Mouse (Mus musculus): ENCODE data around the gene Efhd1. TPM values are rescaled to one million over a fixed set of nuclear protein-coding genes. Genes with fewer than 3 reads are reported as not detected.

Efhd1 gene
- total RNA-seq, 4 experiments from 2014 or later, result 293 to 561 (median 377) TPM

DNA sequence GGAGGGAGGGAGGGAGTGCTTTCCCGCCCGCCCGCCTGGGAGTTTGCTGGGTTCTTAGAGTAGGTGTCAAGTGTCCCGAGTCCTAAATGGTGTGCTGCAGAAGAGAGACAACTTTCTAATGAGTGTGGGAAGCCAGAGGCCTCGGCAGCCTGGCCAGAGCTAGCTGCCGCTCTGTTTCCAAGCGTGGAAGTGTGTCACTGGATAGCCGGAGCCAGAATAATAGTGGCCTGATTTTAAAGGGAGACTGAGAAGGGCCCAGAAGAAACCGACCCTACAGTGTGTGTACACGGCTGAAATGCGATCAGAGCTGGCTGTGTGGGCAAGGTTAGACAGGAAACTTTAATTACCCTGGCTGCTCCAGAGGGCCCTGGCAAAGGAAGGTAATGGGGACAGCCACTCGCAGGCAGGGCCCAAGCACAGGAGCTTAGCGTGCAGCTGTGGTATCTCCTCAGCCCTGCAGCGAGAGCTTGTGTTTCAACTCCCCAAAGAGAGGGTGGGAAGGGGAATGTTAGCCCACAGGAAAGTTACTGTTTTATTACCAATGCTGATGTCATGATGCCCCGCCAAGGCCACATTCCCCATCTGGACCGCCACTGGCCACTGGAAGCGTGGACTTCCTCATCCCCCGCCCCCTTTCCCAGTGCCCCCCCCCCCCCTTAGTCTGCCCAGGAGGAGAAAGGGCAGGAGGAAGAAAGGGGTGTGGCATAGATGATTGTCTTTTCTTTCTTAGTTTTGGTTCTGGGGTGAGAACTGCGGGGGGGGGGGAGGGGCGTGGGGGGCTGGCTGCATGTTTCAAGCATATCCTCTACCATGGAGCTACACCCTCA, 6.7 kb downstream of the Efhd1 start:
- DNase-seq, result no peak

DNA sequence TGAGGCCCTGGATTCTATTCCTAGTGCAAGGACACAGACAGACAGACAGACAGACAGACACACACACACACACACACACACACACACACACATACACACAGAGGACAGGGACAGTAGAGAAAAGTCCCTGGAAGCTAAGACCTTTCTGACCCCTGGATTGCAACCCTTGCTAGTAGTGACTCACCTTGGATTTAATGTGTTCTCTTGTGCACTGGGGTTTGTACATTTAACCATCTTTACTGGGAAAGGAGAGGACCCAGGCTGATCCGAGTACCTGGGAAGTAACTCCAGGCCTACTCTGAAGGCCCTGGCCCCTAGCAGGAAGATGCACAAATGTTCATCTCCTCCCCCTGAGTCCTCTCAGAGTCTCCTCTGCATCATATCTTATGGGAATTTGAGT, 7.4 kb downstream of the Efhd1 start:
- no peak for DNase-seq

DNA sequence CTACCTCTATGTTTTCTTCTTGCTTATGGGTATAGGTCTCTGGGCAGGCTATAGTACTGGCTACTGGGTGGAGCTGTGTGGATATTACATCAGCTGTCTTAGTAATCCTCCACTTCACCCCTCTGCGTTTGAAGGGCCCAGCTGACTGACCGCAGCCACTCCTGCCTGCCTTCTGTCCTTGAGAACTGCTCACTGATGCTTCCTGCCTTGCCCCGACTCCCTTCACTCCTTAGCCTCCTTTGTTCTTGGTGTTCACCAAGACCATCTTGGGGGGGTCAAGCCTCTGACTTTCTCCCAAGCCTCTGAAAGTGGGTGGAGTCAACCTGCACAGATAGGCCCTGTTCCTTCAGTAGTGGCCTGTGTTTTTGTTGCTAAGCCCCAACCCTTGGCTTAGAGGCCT, 8.3 kb downstream of the Efhd1 start:
- DNase-seq, result peak; percentile 66

DNA sequence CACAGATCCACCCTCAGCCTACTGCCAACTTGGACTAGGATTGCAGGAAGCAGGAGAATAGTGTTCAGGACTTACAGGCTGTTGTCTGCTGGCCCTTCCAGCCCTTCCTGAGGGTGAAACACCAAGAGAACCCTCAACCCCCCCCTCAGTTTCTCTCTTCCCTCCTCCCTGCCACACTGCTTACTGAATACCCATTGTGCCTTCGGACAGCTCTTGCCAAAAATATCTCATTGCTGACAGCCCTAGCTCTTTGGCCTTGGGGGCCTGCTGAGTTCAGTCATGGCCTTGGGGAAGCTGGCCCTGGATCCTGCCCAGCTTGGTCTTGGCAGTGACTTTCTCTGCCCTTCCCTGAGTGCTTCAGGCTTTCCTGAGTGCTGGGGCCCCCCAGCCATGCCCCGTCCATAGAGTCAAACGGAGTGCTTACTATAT, 9.4 kb downstream of the Efhd1 start:
- DNase-seq, result peak; percentile 91

GRCm38 (mm10) chr1:87274134-87274533, 10.0 kb downstream of the Efhd1 start:
- no peak for DNase-seq

- no peak for DNase-seq
These were observed 11.0 kb downstream of the Efhd1 start for GRCm38 (mm10) chr1:87275151-87275550.

DNA sequence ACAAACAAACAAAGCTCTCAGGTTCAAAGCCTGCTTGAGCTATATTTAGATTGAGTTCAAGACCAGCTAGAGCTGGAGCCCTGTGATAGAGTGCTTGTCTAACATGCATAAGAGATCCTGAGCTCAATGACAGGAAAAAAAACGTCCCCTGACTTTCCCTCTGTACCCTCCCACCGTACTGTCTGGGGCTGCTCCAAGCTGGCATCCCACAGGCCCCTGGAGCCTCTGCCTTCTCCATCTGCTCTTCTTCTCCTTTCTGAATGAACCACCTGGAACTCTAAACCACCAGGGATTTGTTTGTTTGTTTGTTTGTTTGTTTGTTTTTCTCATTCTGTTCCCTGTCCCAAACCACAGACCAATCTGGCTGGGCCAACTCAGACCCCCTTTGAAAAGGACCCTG, 11.9 kb downstream of the Efhd1 start:
- no peak for DNase-seq

- no peak for DNase-seq
These were observed 16.1 kb downstream of the Efhd1 start for GRCm38 (mm10) chr1:87280281-87280680.

GRCm38 (mm10) chr1:87281599-87282412, 17.6 kb downstream of the Efhd1 start:
- no peak for DNase-seq

GRCm38 (mm10) chr1:87282413-87282788, 18.2 kb downstream of the Efhd1 start:
- no peak for DNase-seq

GRCm38 (mm10) chr1:87283410-87283960, 19.3 kb downstream of the Efhd1 start:
- no peak for DNase-seq

DNA sequence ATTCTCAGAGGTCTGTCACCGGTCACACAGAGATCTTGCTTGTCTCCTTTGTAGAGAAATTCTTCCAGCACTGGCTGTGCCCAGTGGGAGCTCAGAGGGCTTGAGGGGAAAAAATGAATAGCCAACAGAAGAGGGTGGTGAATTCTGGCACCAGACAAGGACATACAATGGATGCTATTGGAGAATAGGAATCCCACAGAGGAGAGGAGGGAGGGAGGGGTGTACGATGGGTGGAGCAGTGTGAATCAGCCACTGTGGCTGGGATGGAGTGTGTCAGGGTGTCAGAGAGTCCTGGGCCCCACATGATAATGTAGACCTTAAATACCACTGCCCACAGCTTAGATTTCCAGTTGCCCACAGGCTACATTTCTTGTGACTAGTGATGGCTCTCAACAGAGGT, 22.9 kb downstream of the Efhd1 start:
- no peak for DNase-seq

GRCm38 (mm10) chr1:87291416-87291815, 27.3 kb downstream of the Efhd1 start:
- no peak for DNase-seq

GRCm38 (mm10) chr1:87292420-87293190, 28.4 kb downstream of the Efhd1 start:
- DNase-seq, result peak; percentile 70

GRCm38 (mm10) chr1:87294063-87294710, 30.0 kb downstream of the Efhd1 start:
- no peak for DNase-seq

GRCm38 (mm10) chr1:87294951-87295350, 30.8 kb downstream of the Efhd1 start:
- no peak for DNase-seq

DNA sequence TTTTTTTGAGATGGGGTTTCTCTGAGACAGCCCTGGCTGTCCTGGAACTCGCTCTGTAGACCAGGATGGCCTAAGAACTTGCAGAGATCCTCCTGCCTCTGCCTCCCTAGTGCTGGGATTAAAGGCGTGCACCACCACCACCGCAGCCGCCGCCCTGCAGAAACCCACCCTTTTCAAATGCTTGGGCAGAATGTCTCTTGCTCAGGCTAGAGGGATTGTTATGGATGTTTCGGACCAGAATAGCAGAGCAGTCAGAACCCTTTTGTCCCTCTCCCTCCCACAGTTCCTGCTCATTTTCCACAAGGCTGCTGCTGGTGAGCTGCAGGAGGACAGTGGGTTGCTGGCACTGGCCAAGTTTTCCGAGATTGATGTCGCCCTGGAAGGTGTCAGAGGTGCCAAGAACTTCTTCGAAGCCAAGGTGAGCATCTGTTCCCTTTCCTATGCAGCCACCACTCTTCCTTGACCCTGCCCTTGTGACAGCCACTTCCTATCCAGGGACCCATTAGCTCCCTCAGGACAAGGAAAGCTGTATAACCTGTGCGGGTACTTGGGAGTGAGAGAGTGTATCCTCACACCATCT, 33.3 kb downstream of the Efhd1 start:
- DNase-seq, result no peak

DNA sequence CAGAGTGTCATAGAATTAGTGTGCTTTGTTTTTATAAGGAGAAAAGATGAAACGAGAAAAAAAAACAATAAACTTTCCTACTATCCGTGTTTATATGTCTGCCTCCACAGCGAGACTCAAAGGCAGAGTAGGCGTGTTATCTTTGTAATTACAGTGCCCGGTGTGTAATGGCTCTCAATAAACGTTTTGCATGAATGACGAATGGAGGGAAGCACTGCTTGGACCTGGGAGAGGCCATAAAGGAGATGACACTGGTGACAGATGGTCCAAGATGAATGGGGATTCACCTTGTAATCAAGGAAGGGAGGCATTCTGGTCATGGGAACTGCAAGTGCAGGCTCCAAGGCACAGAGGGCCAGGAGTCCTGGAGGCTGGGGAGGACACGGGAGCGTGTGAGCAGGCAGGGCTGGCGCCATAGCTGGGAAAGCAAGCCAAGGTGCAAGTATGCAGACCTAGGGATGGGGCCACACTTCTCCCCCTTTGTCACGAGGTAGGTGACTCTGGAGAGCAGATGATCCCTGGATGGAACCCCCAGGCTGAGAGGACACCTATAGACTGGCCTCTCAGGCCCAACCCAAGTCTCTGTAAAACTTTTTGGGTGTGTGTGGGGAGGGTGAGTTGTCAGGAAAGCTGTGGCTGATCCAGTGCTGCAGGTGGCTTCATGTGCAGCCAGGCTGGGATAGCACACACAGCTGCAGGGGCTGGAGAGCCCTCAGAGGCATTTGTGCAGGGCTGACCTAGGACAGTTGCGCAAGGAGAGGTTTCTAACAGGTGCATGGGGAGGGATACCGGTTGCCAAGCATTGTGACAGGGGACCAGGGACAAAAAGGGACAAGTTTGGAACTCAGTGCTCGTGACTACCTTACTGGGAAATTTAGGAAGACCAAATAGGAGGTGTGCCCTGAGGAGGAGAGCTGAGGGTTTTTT, 36.5 kb downstream of the Efhd1 start:
- no peak for DNase-seq

DNA sequence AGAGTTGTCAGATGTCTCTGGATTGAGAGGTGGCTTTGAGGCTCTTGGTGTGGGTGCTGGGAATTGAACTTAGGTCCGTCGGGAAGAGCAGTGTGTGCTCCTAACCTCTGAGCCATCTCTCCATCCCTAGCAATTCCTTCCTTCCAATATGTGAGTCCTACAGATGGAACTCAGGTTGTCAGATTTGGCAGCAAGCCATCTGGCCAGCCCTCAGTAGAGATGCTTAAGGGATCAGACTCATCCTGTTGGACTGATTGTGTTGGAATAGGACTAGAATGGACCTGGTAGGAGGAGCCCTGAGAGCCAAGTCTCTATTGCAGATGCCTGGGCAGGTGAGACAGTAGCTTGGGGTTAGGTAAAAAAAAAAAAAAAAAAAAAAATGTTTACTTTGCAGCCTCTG, 37.8 kb downstream of the Efhd1 start:
- no peak for DNase-seq

GRCm38 (mm10) chr1:87308952-87309351, 44.8 kb downstream of the Efhd1 start:
- DNase-seq, result no peak

- no peak for DNase-seq
These were observed 45.5 kb downstream of the Efhd1 start for GRCm38 (mm10) chr1:87309621-87310020.
